Mouse (Mus musculus): ENCODE results near the gene Acot7. TPM values are rescaled to one million over a fixed set of nuclear protein-coding genes. Genes with fewer than 3 reads are reported as not detected.

Acot7 gene
- total and polyA plus RNA-seq, 2 experiments from 2014 or later = 259 to 510 TPM

- peaks cover 21% of the 10 kb centered on the region for H3K36me3 ChIP-seq (ENCODE audit: insufficient read depth, low read length)
- no peaks in the 10 kb centered on the region for H3K9me3 ChIP-seq (ENCODE audit: low read length)
- H3K27ac ChIP-seq (ENCODE audit: low read depth, low read length) = no peak overlapping the region
- H3K4me2 ChIP-seq (ENCODE audit: low read depth, low read length, poor library complexity, severe bottlenecking) = peak overlapping the region; percentile 49
- H3K27me3 ChIP-seq (ENCODE audit: insufficient read depth, low read length) = peaks cover 63% of the 10 kb centered on the region
- DNase-seq (ENCODE audit: low spot score) (peak; percentile 82), ATAC-seq (ENCODE audit: low FRiP score) (peak; percentile 69)
- peak overlapping the region; percentile 35 for H3K4me3 ChIP-seq (ENCODE audit: low read depth, low read length)
- H3K4me1 ChIP-seq (ENCODE audit: insufficient read depth, low read length) = peaks cover 9% of the 10 kb centered on the region; the same call in 1 of the 2 replicates
- WGBS = 6% methylated on average over 68 of the region's 70 CpGs
- H3K9ac ChIP-seq (replicated peaks; ENCODE audit: low read length, poor library complexity, severe bottlenecking) = peak overlapping the region; percentile 44; the same call in 1 of the 2 replicates
- peak; percentile 89 for TF ChIP-seq CTCF (IDR thresholded peaks at IDR 0.05)
Observed at GRCm38 (mm10) chr4:152283186-152283950, 105.4 kb downstream of the Acot7 start.

DNA sequence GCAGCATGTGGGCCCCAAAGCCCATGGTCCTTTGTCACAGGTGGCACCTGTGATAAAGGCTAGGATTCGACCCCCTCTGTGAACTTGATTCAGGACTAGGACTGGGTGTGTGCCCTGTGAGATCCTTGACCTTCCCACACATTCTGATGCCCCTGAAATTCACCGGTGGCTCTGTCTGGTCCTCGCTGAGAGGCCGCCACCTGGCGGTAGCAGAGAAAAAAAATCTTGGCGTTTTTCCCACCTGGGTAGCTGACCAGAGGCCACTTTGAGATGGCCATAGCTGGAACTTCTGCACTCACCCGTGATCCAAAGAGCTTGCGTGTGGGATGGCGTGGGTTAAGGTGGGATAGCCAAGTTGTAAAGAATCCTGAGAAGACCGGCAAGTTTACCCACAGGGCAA is 107.6 kb downstream of the Acot7 start:
- H3K27me3 ChIP-seq (ENCODE audit: insufficient read depth, low read length) = peaks cover 56% of the 10 kb centered on the region
- H3K9me3 ChIP-seq (ENCODE audit: low read length) = no peaks in the 10 kb centered on the region
- H3K27ac ChIP-seq (ENCODE audit: low read depth, low read length) = no peak overlapping the region
- H3K36me3 ChIP-seq (ENCODE audit: insufficient read depth, low read length) = peaks cover 12% of the 10 kb centered on the region
- H3K9ac ChIP-seq (replicated peaks; ENCODE audit: low read length, poor library complexity, severe bottlenecking) = no peak overlapping the region
- peak; percentile 81 for TF ChIP-seq CTCF (IDR thresholded peaks at IDR 0.05)
- no peak for ATAC-seq (ENCODE audit: low FRiP score)
- WGBS = 6% methylated on average over 10 of the region's 10 CpGs
- peaks cover 9% of the 10 kb centered on the region; the same call in 1 of the 2 replicates for H3K4me1 ChIP-seq (ENCODE audit: insufficient read depth, low read length)
- DNase-seq (ENCODE audit: low spot score) = peak; percentile 84
- H3K4me3 ChIP-seq (ENCODE audit: low read depth, low read length) = no peak overlapping the region
- H3K4me2 ChIP-seq (ENCODE audit: low read depth, low read length, poor library complexity, severe bottlenecking) = no peak overlapping the region

DNA sequence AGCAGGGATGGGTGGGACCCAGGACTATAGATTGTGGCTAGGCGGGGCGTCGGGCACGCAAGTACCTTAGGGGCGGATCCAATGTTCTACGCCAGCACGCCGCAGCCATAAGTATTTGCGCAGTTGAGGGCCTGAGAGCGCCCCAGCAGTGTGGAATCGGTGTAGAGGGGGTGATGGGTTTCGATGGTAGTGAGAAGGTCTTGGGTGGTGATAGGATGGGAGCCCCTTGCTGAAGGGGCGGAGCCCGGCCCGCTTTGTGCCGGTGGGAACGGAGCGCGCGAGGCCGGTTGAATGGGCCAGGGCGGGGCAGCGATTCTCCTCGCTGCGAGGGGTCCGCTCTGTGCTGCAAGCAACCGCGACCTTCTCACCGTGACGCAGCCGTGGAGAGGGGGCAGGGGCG is 108.2 kb downstream of the Acot7 start:
- under 1% methylated on average over 32 of the region's 32 CpGs for WGBS
- peak overlapping the region; percentile 75 for H3K4me2 ChIP-seq (ENCODE audit: low read depth, low read length, poor library complexity, severe bottlenecking)
- peak overlapping the region; percentile 38 for H3K4me3 ChIP-seq (ENCODE audit: low read depth, low read length)
- DNase-seq (ENCODE audit: low spot score) (no peak), ATAC-seq (ENCODE audit: low FRiP score) (peak; percentile 25)
- peaks cover 6% of the 10 kb centered on the region; the same call in 1 of the 2 replicates for H3K36me3 ChIP-seq (ENCODE audit: insufficient read depth, low read length)
- H3K27me3 ChIP-seq (ENCODE audit: insufficient read depth, low read length) = peaks cover 55% of the 10 kb centered on the region
- TF ChIP-seq CTCF (IDR thresholded peaks at IDR 0.05) = no peak
- no peaks in the 10 kb centered on the region for H3K9me3 ChIP-seq (ENCODE audit: low read length)
- no peak overlapping the region for H3K27ac ChIP-seq (ENCODE audit: low read depth, low read length)
- peak overlapping the region; percentile 57 for H3K9ac ChIP-seq (replicated peaks; ENCODE audit: low read length, poor library complexity, severe bottlenecking)
- H3K4me1 ChIP-seq (ENCODE audit: insufficient read depth, low read length) = peaks cover 9% of the 10 kb centered on the region; the same call in 1 of the 2 replicates

DNA sequence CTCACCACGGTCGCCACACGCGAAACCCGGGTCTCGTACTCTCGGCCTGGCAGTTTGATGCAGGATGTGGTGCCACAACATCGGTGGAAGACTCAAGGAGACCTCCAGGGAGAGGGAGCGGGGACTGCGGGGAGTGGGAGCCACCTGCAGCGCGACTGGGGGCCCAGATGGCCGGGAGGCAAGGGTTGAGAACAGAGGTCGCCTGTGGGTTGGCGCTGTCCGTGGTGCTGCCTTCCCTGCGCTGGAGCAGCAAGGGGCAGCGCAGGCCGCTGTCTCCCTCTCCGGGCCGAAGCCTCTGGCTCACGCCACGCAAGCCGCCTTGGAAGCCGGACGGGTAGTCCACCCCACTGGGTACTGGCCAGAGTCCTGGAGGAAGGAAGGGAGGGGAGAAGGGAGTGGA is 109.0 kb downstream of the Acot7 start:
- ATAC-seq (ENCODE audit: low FRiP score) (no peak), DNase-seq (ENCODE audit: low spot score) (no peak)
- Histone ChIP-seq H3K4me3 (ENCODE audit: low read depth, low read length) (peak overlapping the region; percentile 38; the same call in 1 of the 2 replicates), H3K27me3 (ENCODE audit: insufficient read depth, low read length) (peaks cover 54% of the 10 kb centered on the region), H3K36me3 (ENCODE audit: insufficient read depth, low read length) (0 out of 2 replicates have a peak, but pooled peaks cover under 1% of the 10 kb centered on the region), H3K4me2 (ENCODE audit: low read depth, low read length, poor library complexity, severe bottlenecking) (peak overlapping the region; percentile 75), H3K9ac (replicated peaks; ENCODE audit: low read length, poor library complexity, severe bottlenecking) (peak overlapping the region; percentile 57), H3K9me3 (ENCODE audit: low read length) (no peaks in the 10 kb centered on the region), H3K4me1 (ENCODE audit: insufficient read depth, low read length) (peaks cover 9% of the 10 kb centered on the region; the same call in 1 of the 2 replicates), H3K27ac (ENCODE audit: low read depth, low read length) (no peak overlapping the region)
- TF ChIP-seq CTCF (IDR thresholded peaks at IDR 0.05) = no peak
- WGBS = 2% methylated on average over 24 of the region's 26 CpGs

- 20% methylated on average over 19 of the region's 19 CpGs for WGBS
- H3K9ac ChIP-seq (replicated peaks; ENCODE audit: low read length, poor library complexity, severe bottlenecking) = no peak overlapping the region
- H3K27me3 ChIP-seq (ENCODE audit: insufficient read depth, low read length) = peaks cover 54% of the 10 kb centered on the region
- no peaks in the 10 kb centered on the region for H3K9me3 ChIP-seq (ENCODE audit: low read length)
- H3K4me3 ChIP-seq (ENCODE audit: low read depth, low read length) = peak overlapping the region; percentile 38; the same call in 1 of the 2 replicates
- ATAC-seq (ENCODE audit: low FRiP score) (no peak), DNase-seq (ENCODE audit: low spot score) (no peak)
- peaks cover 9% of the 10 kb centered on the region; the same call in 1 of the 2 replicates for H3K4me1 ChIP-seq (ENCODE audit: insufficient read depth, low read length)
- H3K4me2 ChIP-seq (ENCODE audit: low read depth, low read length, poor library complexity, severe bottlenecking) = peak overlapping the region; percentile 75; the same call in 1 of the 2 replicates
- H3K36me3 ChIP-seq (ENCODE audit: insufficient read depth, low read length) = no peaks in the 10 kb centered on the region
- H3K27ac ChIP-seq (ENCODE audit: low read depth, low read length) = no peak overlapping the region
- no peak for TF ChIP-seq CTCF (IDR thresholded peaks at IDR 0.05)
Observed at GRCm38 (mm10) chr4:152287317-152288120, 109.6 kb downstream of the Acot7 start.
